Mouse (Mus musculus) megakaryocyte-erythroid progenitor cell, adult 5 weeks (primary cell): ENCODE measurements around the gene Sult2a3. TPM values are rescaled to one million over a fixed set of nuclear protein-coding genes. Genes with fewer than 3 reads are reported as not detected.

Experiments used
- polyA plus RNA-seq: library from polyadenylated mRNA; stranded (reverse); fragments of >175 nt; gene quantifications from 2 replicates; pipeline ENCODE4 v1.2.3, GENCODE M21; 2012

Sult2a3 gene
- polyA plus RNA-seq: not detected in 2 replicates

GRCm38 (mm10) chr7:14122944-14123343 lies at the start of gene Sult2a3:
Gene Sult2a3, minus strand, starts transcription at chr7:14123044.

Other genes starting within 250 kb of the Sult2a3 start
- gene Sult2a4, start 133.4 kb downstream of the Sult2a3 start, polyA plus RNA-seq: not detected in 2 replicates
- not detected in 2 replicates for gene Sult2a6, start 131.8 kb upstream of the Sult2a3 start, polyA plus RNA-seq
- gene Obox8, start 210.5 kb upstream of the Sult2a3 start, polyA plus RNA-seq: 0.08 TPM in 1 of 2 replicates, not detected in the other